Mouse (Mus musculus) layer of hippocampus, postnatal 10 days (tissue): ENCODE measurements around the gene Ecpas. TPM values are rescaled to one million over a fixed set of nuclear protein-coding genes. Genes with fewer than 3 reads are reported as not detected.

Experiments
- total RNA-seq, 2 experiments: library from RNA; stranded (reverse); gene quantifications; 2 replicates each; pipeline ENCODE4 v1.2.3; 2021

Gene Ecpas
- total RNA-seq, 2 experiments from 2014 or later = 136 to 153 TPM

Other genes with a start within 250 kb of the Ecpas start
- under 1 TPM; 0.39 to 0.56 TPM for gene Olfr267, start 125.0 kb downstream of the Ecpas start, total RNA-seq
- 10 to 100 TPM; 22.5 to 26.9 TPM for gene Zkscan16, start 30.9 kb upstream of the Ecpas start, total RNA-seq
- 1 to 10 TPM; 5.3 to 5.8 TPM for gene Ptgr1, start 74.4 kb upstream of the Ecpas start, total RNA-seq
- 1 to 10 TPM; 7.0 to 7.7 TPM for gene Dnajc25, start 82.3 kb upstream of the Ecpas start, total RNA-seq
- gene Gm20503, start 90.5 kb upstream of the Ecpas start, total RNA-seq = 1 to 10 TPM in 1 of 2 experiments, not detected in 1; 6.5 TPM
- gene Gng10, start 122.3 kb upstream of the Ecpas start, total RNA-seq = 100 to 1,000 TPM; 123 to 127 TPM
- gene AI481877, start 226.2 kb upstream of the Ecpas start, total RNA-seq = not detected